Mouse (Mus musculus) embryonic facial prominence, embryonic 15.5 days (tissue): ENCODE measurements around the gene Stc2. TPM values are rescaled to one million over a fixed set of nuclear protein-coding genes. Genes with fewer than 3 reads are reported as not detected.
A peak's percentile ranks its signal among the peaks of the same experiment; 100 is the strongest.

ENCODE experiments used
- ATAC-seq: fragments of 200-750 bp; cut with Nextera tagmentation; 2 replicates; pipeline ENCODE4 v1.8.0; 2017; ENCODE audit warnings: low read depth, moderate TSS enrichment; ENCODE audit not compliant: insufficient number of reproducible peaks, low FRiP score, low TSS enrichment
- H3K27ac ChIP-seq: fragments of 300-500 bp; sonication (generic); replicated peaks from 2 replicates; pipeline ENCODE4 v1.5.1; 2015; ENCODE audit warnings: mild to moderate bottlenecking, inconsistent platforms
- H3K27me3 ChIP-seq: fragments of 300-500 bp; sonication (generic); 2 replicates; pipeline ENCODE4 v1.6.1; 2015; ENCODE audit warnings: inconsistent platforms
- H3K36me3 ChIP-seq: fragments of 300-500 bp; sonication (generic); 2 replicates; pipeline ENCODE4 v1.6.1; 2015; ENCODE audit warnings: mild to moderate bottlenecking, inconsistent platforms
- H3K4me1 ChIP-seq: fragments of 300-500 bp; sonication (generic); 2 replicates; pipeline ENCODE4 v1.6.1; 2015; ENCODE audit warnings: inconsistent platforms
- H3K4me2 ChIP-seq: fragments of 300-500 bp; sonication (generic); replicated peaks from 2 replicates; pipeline ENCODE4 v1.6.1; 2015; ENCODE audit warnings: mild to moderate bottlenecking, inconsistent platforms
- H3K4me3 ChIP-seq: fragments of 300-500 bp; sonication (generic); replicated peaks from 2 replicates; pipeline ENCODE4 v1.5.1; 2015; ENCODE audit warnings: mild to moderate bottlenecking, inconsistent platforms
- H3K9ac ChIP-seq: fragments of 300-500 bp; sonication (generic); 2 replicates; pipeline ENCODE4 v1.6.1; 2015; ENCODE audit warnings: inconsistent platforms
- H3K9me3 ChIP-seq: fragments of 300-500 bp; sonication (generic); replicated peaks from 2 replicates; pipeline ENCODE4 v1.6.1; 2016; ENCODE audit warnings: inconsistent platforms
- WGBS: fragments of 180-500 bp; shearing (Covaris S2); methylation state at CpG from one replicate; pipeline ENCODE4 v1.1.7; 2015; 5-methylcytosine and 5-hydroxymethylcytosine counted together
- polyA plus RNA-seq: library from polyadenylated mRNA; unstranded; fragments of >200 nt; fragmentation: Nextera tagmentation; extraction: Ambion mirVana; gene quantifications from 2 replicates; pipeline ENCODE4 v1.2.1, GENCODE M21; 2015

Gene Stc2
- 3.3 and 3.6 TPM in 2 replicates for polyA plus RNA-seq

DNA sequence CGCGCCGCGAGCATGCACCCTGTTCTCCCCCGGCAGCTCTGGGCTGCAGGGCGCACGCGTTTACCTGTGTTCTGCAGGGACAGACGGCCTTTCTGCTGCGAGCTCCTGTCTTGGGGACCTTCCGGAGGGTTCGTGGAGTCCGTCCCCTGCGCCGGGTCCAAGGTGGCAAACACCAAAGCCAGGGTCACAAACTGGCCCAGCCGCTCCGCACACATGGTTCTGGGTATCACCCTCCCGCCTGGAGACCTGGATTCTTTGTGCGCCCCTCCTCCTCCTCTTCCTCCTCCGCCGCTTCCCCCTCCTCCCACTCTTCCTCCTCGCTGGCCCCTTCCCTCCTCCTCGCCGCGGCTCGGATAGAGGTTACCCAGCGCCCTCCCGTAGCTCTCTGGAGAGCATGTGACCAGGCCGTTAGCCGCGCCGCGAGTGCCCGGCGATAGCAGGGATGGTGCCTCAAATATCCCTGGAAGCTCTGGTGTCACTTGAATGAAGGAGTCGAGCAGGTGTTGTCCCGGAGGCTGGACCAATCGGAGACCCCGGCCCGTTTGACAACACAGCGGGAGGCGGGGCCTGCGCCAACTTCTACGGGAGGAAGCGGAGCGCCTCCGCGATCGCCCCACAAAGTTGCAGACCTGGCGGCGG, at the start of gene Stc2:
Stc2 (minus strand) TSS at position 427 of the 639 bp plus-strand sequence.
- Histone ChIP-seq H3K36me3 (no peaks in the 10 kb centered on the region), H3K4me3 (peak within 1 kb of the TSS; percentile 56), H3K9me3 (no peaks in the 10 kb centered on the region), H3K4me2 (peak within 1 kb of the TSS; percentile 100), H3K27me3 (peaks cover 56% of the 10 kb centered on the region), H3K27ac (peak within 1 kb of the TSS; percentile 44), H3K4me1 (peaks cover 33% of the 10 kb centered on the region), H3K9ac (peak within 1 kb of the TSS; percentile 31)
- ATAC-seq = peak; percentile 82
- WGBS = under 1% methylated on average over 51 of the region's 51 CpGs

GRCm38 (mm10) chr11:31417071-31417470, 47.2 kb upstream of the Stc2 start:
- no peaks in the 10 kb centered on the region for H3K9me3 ChIP-seq
- ATAC-seq = no peak
- 76% methylated on average over 5 of the region's 5 CpGs for WGBS

GRCm38 (mm10) chr11:31412376-31412775, 42.5 kb upstream of the Stc2 start:
- no peak for ATAC-seq
- Histone ChIP-seq H3K4me3 (no peak overlapping the region), H3K36me3 (no peaks in the 10 kb centered on the region), H3K4me2 (no peak overlapping the region), H3K27me3 (no peaks in the 10 kb centered on the region), H3K9ac (no peak overlapping the region), H3K9me3 (no peaks in the 10 kb centered on the region), H3K4me1 (no peaks in the 10 kb centered on the region), H3K27ac (no peak overlapping the region)
- 75% methylated on average over 3 of the region's 3 CpGs for WGBS

More at GRCm38 (mm10) chr11:31417071-31417470, 47.2 kb upstream of the Stc2 start:
- Histone ChIP-seq H3K9ac (no peak overlapping the region), H3K4me3 (no peak overlapping the region), H3K27me3 (no peaks in the 10 kb centered on the region), H3K36me3 (no peaks in the 10 kb centered on the region), H3K4me2 (no peak overlapping the region), H3K4me1 (no peaks in the 10 kb centered on the region), H3K27ac (no peak overlapping the region)

GRCm38 (mm10) chr11:31406736-31407135, 36.9 kb upstream of the Stc2 start:
- Histone ChIP-seq H3K4me3 (no peak overlapping the region), H3K9me3 (no peaks in the 10 kb centered on the region), H3K4me2 (no peak overlapping the region), H3K27me3 (no peaks in the 10 kb centered on the region), H3K36me3 (no peaks in the 10 kb centered on the region), H3K9ac (no peak overlapping the region), H3K4me1 (no peaks in the 10 kb centered on the region), H3K27ac (no peak overlapping the region)
- WGBS = 95% methylated on average over 1 of the region's 1 CpGs
- ATAC-seq = no peak

GRCm38 (mm10) chr11:31403080-31403479, 33.2 kb upstream of the Stc2 start:
- 97% methylated on average over 1 of the region's 1 CpGs for WGBS
- H3K4me2 ChIP-seq = no peak overlapping the region
- H3K4me1 ChIP-seq = no peaks in the 10 kb centered on the region
- ATAC-seq = no peak
- H3K36me3 ChIP-seq = no peaks in the 10 kb centered on the region
- no peaks in the 10 kb centered on the region for H3K9me3 ChIP-seq
- H3K9ac ChIP-seq = no peak overlapping the region
- H3K27me3 ChIP-seq = no peaks in the 10 kb centered on the region
- H3K27ac ChIP-seq = no peak overlapping the region
- H3K4me3 ChIP-seq = no peak overlapping the region

- Histone ChIP-seq H3K4me2 (no peak overlapping the region), H3K36me3 (no peaks in the 10 kb centered on the region), H3K9ac (no peak overlapping the region), H3K4me1 (no peaks in the 10 kb centered on the region), H3K9me3 (no peaks in the 10 kb centered on the region), H3K27ac (no peak overlapping the region), H3K4me3 (no peak overlapping the region), H3K27me3 (no peaks in the 10 kb centered on the region)
- no peak for ATAC-seq
- 61% methylated on average over 2 of the region's 2 CpGs for WGBS
Observed at GRCm38 (mm10) chr11:31398604-31399003, 28.7 kb upstream of the Stc2 start.

DNA sequence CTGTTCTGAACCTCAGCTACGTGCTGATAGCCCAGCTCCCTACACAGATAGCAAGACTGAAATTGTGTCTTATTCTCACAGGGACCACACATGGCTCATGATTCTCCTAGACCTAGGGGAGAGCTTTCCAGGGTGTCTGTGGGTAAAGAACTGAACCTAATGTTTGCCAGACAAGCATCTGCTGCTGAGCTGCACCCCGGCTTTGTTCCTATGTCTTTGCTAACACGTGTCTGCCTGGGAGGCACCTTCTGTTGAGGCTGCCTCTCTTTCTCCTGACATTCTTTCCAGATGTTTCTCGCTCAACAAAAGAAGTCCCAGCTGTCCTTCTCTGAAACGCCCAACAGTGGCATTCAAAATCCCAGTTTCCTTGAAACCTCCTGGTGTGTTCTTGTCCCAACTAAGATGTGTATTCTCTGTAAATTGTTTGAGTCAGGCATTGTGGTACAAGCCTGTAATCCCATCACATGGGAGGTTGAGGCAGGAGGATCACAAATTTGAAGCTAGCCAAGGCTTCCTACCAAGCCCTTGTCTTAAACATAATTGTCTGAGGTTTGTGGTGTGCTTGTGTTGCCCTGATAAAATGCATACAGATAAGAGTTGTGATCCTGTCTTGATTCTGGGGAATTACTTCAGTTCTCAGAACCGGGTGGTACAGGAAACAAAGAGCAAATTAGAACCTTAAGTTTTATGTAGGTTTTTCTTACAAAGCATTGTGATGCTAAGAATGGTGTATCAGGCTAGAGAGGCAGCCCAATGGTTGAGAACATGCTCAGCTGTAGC, 27.0 kb upstream of the Stc2 start:
- ATAC-seq = no peak

DNA sequence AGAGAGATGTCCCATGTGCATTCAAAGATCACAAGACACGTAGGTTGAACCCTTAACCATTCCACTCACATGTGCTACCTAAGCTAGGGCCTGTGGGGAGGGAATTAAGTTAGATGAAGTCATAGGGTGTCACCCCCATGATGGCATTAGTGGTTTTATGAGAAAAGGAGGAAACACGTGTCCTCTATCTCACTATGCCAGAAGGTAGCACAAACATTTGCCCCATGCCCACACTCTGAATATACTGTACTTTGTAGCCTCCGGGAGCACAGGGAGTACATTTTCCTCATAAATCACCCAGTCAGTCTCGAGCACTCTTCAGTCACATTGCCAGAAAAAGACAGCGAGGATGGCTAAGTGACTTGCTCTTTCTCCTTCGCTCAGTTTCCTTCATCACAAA, 24.2 kb upstream of the Stc2 start:
- H3K27ac ChIP-seq = no peak overlapping the region
- H3K9ac ChIP-seq = no peak overlapping the region
- no peaks in the 10 kb centered on the region for H3K36me3 ChIP-seq
- no peaks in the 10 kb centered on the region for H3K9me3 ChIP-seq
- no peaks in the 10 kb centered on the region for H3K4me1 ChIP-seq
- H3K4me2 ChIP-seq = no peak overlapping the region
- ATAC-seq = no peak
- 79% methylated on average over 6 of the region's 6 CpGs for WGBS
- H3K4me3 ChIP-seq = no peak overlapping the region
- no peaks in the 10 kb centered on the region for H3K27me3 ChIP-seq

More for the DNA sequence above, 27.0 kb upstream of the Stc2 start:
- Histone ChIP-seq H3K27ac (no peak overlapping the region), H3K4me2 (no peak overlapping the region), H3K27me3 (no peaks in the 10 kb centered on the region), H3K9me3 (no peaks in the 10 kb centered on the region), H3K4me3 (no peak overlapping the region), H3K9ac (no peak overlapping the region), H3K36me3 (no peaks in the 10 kb centered on the region), H3K4me1 (no peaks in the 10 kb centered on the region)
- WGBS = 35% methylated on average over 6 of the region's 6 CpGs

- WGBS = 56% methylated on average over 5 of the region's 5 CpGs
- Histone ChIP-seq H3K27ac (no peak overlapping the region), H3K4me3 (no peak overlapping the region), H3K9ac (no peak overlapping the region), H3K4me1 (no peaks in the 10 kb centered on the region), H3K36me3 (no peaks in the 10 kb centered on the region), H3K9me3 (no peaks in the 10 kb centered on the region), H3K27me3 (no peaks in the 10 kb centered on the region), H3K4me2 (no peak overlapping the region)
- no peak for ATAC-seq
Observed at GRCm38 (mm10) chr11:31392340-31392739, 22.5 kb upstream of the Stc2 start.

DNA sequence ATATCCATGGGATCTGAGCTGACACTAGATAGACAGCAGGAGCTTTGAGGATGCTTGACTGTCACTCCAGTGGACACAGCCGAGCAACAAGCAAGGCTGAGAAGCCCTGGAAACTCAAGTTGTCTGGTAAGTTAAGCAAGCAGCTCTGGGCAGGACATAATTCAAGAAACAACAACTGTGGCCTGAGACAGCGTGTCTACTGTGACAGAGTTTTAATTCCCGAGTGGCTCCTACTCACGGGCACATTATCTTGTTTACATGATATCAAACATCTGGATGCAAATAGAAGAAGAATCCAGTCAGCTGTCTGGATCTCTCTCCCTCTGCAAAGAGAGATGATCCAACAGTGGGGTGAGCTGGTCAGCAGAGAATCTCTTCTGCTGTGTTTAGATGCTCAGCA, 19.0 kb upstream of the Stc2 start:
- Histone ChIP-seq H3K9ac (no peak overlapping the region), H3K36me3 (no peaks in the 10 kb centered on the region), H3K4me2 (no peak overlapping the region), H3K27me3 (no peaks in the 10 kb centered on the region), H3K9me3 (no peaks in the 10 kb centered on the region), H3K4me1 (no peaks in the 10 kb centered on the region), H3K27ac (no peak overlapping the region), H3K4me3 (no peak overlapping the region)
- no peak for ATAC-seq
- 24% methylated on average over 4 of the region's 4 CpGs for WGBS

DNA sequence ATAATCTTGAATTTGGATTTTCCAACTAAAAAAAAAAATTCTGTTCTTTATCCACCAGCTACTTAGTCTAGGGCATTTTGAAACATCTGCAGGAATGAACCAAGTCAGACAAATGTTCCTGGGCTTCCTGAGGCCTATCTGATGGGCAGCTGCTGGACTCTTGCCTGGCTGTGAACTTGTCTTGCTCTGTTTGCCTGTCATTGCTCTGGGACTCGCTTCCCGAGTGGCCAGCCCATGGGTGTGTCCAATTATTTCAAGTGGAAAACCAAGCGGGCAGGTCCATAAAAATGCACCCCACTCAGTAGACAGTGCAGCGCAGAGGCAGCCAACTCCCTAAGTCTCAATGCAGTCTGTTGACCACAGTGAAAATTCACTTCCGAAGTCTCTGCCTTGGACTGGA, 17.7 kb upstream of the Stc2 start:
- Histone ChIP-seq H3K27me3 (no peaks in the 10 kb centered on the region), H3K4me2 (no peak overlapping the region), H3K4me3 (no peak overlapping the region), H3K9me3 (no peaks in the 10 kb centered on the region), H3K27ac (no peak overlapping the region), H3K36me3 (no peaks in the 10 kb centered on the region), H3K4me1 (no peaks in the 10 kb centered on the region), H3K9ac (no peak overlapping the region)
- ATAC-seq = no peak
- WGBS = 83% methylated on average over 5 of the region's 5 CpGs
